Mouse (Mus musculus) cerebellum, adult 11 months (tissue): Measurements from ENCODE around the gene Lrmda.

Source experiments
- DNase-seq: peaks from one replicate; pipeline ENCODE4 v3.0.0; 2022

Lrmda gene

GRCm38 (mm10) chr14:22995184-22995935 lies 975.8 kb downstream of the Lrmda start:
- no peak for DNase-seq

DNA sequence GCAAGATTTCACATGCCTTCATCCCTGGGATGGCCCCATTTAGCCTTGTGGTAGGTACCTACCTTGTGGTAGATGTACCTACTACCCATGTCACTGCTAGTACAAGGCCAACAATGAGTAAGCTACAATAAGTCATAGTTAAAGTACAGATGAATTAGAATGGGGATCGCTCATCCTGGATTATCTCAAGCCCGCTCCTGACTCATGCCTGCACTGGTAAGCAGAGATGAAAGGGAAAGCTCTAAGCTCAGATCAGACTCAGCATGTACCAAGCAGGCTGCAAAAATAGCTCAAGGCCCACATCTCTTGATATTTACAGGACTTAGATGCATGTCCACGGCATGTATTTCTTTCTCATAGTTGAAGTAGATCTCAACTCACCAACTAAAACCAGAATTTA lies 979.4 kb downstream of the Lrmda start:
- no peak for DNase-seq

DNA sequence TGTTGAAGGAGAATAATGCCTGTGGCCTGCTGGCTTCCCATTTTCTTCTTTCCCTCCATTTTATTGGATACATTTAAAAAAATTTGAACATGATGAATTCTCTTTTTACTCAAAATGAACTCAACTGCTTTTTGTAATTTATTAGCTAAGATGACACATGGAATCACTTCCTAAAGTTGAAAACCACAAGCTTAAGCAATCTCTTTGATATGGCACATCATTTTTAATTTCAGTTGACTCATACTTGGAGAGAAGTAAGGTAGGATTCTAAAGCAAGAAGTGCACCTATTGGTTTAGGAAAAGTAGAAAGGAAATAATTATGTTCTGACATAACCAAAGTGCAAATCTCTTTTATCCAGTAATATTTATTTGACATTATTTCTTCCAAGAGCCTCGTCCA lies 992.5 kb downstream of the Lrmda start:
- DNase-seq: no peak

DNA sequence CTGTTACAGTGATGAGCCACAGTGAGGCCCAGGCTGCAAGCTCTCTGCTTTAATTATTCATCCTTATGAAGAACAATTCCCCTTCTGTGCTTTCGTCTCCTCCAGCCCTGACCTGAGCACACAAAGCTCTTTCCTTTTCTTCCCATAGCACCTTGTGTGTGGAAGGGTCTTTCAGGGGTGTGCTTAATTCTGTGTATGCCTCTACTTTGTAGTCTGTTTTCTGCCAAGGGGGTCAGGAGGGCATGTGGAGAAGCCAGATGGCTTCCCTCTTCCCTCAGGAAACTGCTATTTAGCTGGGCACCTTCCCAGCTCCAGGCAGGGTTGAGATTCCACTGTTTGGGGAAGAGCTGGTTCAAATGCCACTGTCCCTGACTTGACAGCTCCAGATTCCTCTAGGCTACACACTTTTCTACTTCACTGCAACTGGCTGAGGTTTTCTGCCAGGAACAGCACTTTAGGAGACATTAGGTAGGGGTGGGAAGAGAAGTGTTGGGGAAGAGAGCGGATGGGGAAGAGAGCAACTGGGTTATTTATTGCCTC lies 995.3 kb downstream of the Lrmda start:
- DNase-seq: peak; percentile 38

DNA sequence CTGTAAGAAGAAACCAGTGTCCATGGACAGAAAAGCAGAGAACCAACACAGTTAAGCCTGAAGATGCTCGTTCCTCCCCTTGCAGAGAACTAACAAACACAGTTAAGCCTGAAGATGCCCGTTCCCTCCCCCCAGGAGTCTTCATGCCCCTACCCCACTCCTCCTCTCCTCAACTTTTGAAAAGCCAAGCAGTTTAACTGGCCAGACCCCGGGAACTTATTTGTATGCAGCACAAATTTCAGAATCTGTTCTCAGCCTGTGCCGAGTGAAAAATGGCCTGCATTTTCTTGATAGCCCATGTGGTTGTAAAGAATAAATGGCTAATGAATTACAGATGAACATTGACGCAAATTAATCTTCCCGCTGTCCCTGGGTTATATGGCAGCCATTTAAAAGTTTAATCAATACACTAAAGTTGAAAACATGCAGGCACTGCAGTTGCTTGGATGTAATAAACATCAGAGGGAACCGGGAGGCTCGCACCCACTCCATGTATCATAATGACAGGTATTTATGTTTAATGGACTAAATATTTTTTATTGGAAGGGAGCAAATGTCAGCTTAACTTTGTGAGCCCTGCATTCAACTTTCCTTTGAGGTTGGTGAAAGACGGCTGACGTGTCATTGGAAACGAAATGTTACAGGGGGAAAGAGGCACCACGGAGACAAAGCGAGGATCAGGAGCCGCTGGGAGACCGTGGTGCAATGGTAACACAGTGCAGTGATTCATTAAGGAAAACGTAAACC lies 996.0 kb downstream of the Lrmda start:
- no peak for DNase-seq

DNA sequence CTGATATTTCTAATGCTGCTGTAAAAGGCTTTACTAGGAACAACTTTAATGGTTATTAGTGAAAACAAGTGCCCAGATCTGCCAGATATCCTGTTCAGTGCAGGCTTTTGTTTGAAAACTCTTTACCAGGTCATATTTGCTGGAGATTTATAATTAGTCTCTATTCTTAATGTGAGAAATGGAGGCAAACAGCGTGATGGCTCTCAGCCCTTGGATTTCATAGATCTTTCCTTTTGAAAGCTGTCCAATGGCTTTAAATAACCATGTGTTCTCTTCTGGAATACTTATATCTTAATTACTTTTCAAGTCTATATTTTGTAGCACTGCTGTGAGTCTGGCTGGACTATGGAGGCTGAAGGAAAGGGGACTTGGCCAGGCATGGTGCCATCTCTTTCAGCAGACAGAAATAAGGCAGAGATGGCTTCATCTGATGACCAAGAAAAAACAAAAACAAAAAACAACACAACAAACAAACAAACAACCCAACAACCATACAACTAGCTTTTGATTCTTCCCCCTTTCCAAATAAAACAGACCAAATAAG lies 996.6 kb downstream of the Lrmda start:
- no peak for DNase-seq

DNA sequence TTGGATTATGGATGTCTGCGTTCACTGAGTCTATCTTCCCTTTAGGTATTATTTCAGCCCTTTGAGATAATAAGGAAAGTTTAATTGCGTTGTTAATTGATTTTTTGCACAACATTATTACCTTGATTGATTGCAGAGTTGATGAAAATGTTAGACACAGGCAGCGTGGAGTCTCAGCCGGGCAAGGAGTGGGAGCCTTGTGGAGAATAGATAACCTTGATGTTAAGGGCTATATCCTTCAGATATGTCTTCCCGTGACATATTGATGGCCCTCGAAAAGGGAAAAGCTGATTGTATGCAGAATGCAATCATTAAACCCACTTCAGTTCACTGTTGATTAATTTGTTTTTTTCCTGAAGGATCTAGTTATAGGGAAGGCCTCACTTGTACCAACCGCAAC lies 1021.5 kb downstream of the Lrmda start:
- DNase-seq: no peak

DNA sequence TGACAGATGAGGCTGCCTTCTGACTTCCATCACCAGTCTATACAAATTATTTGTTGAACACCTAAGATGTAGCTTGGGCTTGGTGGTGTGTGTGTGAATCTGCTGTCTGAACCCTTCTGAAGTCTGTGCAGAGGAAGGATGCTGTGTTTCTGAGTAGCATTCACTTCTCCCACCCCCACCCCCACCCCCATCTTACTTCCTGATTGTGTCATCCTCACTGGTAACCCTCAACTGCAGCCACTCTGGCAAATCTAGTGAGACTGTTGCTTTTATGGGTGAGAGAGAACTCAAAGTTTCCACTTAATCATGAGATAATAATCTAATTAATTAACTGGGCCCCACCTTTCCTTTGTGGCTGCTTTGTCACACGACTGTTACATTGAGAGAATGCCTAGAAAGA lies 1025.8 kb downstream of the Lrmda start:
- no peak for DNase-seq

DNA sequence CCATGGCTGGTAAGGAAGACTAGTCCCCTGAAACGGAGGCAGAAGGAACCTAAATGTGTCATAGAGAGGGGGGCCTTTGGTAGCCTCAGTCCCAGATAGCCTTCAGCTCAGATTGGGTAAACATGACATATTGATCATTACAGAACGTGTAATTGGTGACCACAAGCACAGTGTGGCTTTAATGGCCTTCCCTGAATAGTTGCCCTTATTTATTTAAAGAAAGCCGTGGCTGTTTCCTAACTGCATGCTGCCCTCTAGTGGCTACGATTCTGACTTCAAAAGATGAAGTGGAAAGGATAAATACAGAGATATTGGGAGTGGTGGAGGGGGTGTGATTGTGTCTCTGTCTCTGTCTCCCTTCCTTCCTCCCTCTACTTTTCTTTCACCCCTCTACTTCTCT lies 1026.8 kb downstream of the Lrmda start:
- peak; percentile 27 for DNase-seq

DNA sequence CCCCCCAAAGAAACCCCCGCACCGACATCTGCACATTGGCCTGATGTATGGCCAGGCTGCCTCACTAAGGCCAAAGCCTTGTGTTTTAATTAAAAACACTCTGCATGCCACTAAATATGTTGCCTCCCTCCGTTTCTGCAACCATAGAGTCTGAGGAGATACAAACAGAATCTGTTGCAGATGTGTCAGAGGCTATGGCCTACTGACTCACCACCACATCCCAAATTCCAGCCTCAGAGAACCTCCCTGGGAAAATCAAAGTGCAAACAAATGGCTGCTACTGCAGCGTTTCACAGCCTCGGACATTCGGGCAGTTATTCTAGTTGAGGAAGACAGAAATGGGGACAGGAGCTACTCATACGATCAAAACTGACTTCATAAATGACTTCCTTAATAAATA lies 1031.9 kb downstream of the Lrmda start:
- DNase-seq: no peak

DNA sequence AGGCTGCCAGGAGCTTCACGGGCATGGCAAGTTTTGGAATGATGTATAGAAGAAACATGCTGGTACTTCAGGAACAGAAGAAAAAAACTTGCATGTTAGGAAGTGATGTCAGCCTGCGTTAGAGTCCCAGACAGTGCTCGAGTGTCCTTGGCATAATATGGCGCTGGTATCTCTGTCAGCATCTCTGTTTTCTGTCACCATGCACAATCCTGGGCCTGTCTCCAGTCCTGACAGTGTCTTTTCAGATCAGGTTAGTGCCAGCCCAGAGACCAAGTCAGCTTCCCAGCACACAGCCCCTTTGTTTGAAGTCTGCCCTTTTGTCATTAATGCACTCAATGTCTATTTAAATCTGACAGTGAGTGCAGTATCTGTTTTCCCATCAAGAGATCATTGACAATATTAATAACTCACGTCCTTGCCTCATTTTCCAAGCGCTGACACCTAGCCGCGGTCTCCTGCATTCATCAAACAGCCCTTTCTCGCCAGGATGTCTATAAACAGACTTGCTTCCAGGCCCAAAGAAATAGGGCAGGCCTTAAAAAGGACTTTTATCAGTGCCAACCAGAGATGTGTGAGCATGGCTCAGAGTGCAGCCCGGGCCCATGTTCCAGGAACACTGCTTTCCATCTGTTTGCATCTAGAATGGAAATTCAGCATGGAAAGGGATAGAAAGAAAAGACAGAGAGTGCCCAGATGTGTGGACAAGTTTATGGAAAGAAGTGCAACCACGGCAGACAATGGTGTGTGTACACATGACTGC lies 1033.5 kb downstream of the Lrmda start:
- no peak for DNase-seq

GRCm38 (mm10) chr14:23057228-23057976 lies 1037.9 kb downstream of the Lrmda start:
- DNase-seq: no peak

- no peak for DNase-seq
These were observed 1038.5 kb downstream of the Lrmda start for GRCm38 (mm10) chr14:23057987-23058386.

- no peak for DNase-seq
These were observed 1059.2 kb downstream of the Lrmda start for GRCm38 (mm10) chr14:23078719-23079118.

DNA sequence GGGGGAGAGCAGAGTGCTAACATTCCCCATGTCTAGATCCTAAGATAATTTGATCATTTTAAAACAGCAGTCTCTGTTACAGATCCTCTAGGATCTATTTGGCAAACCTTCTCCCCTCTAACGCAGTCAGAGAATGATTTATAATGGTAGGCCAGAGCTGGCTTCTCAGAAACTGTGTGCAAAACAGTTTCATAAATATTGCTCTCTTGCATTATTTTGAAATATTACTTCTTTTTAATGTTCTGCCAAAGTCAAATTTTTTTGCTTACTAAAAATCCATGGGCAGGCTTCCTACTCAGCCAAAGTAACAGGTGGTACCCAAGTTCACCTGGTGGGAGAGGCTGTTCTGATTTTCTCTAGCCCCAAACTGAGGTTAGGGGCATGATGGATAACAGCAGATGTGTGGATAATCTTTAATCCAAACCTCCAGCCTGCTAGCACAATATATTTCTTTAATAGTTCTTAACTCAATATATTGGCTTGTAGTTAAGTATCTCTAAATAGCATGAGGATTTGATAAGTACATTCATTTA lies 1064.8 kb downstream of the Lrmda start:
- DNase-seq: no peak

GRCm38 (mm10) chr14:23084797-23085196 lies 1065.3 kb downstream of the Lrmda start:
- no peak for DNase-seq

DNA sequence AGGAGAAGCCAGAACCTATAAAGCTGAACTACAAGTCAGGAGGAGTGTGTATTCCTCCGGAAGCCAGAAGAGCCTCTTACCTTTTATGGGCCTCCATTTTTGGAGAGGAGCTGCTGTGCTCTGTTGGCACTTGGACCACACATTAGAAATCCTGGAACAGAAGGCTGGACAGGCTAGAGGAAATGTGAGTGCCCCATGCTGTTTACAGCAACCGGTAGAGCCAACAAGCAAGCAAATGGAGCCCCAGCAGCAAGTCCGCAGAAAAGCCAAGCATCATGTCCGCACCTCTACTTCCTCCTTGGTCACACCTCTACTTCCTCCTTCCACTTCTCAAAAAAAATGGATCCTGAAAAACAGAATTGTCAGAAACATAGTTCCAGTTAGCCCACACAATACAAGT lies 1073.8 kb downstream of the Lrmda start:
- DNase-seq: peak; percentile 43

DNA sequence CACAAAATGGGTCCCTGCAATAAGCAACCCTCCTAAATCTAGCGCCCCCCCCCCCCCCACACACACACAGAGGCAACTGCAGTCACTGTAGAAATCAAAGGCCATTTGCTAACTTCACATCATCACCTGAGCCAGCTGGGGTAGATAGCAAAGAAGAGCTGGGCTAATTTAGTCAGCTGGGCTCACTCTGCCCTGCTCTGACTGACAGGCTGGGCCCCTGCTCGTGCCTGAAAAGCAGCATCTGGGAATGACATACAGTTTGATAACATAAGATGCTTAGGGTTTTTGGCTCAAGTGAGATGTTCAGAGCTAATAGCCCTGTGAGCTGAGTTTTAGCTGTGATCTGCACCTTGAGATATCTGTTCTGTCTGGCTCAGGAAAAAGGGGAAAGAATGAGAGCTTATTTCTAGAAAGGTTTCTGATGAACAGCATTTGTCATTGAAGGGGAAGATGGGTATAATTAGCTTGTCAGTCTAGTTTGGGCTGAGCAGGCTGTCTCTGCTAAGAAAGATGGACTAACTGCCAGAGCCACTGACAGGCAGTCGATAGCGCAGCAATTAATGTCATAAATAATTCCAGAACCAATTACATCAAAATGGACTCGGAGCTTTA lies 1075.1 kb downstream of the Lrmda start:
- DNase-seq: no peak

DNA sequence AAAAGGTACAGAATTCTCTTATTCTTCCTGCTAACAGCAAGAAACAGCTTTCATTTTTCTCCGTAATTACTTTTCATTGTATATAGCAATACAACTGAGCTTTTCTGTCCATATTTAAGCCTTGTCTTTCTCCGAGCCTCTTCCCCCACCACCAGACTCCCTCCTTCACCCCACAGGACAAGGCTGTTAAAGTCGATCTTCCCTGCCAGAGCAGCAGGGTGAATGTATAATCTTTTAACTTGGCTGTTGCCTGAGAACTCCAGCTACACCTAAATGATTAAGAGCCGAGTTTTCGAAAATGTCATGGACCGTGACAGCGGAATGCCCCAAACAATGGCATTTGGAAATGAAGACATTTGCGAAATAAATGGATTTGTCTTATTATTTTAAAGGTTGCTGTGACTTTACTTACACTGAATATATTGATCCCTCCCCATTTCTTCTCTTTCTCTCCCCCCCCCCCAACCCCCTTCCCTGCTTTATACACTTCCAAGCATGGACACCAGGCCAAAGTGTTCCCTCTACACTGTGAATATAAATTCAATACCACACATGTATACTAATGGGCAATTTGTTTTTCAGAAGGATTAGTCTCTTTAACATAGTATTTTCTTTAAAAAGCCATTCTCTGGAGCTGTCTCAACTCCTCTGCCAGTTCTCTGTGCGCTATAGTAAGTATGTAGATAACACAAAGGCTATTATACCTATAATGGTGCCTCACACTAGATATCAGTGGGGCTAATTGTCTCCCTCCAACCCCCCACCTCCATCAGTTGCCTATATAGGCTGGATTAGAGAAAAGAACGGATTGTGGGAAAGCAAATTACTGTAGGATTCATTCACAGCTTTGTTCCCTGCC lies 1075.9 kb downstream of the Lrmda start:
- no peak for DNase-seq

GRCm38 (mm10) chr14:23096017-23096336 lies 1076.5 kb downstream of the Lrmda start:
- no peak for DNase-seq

DNA sequence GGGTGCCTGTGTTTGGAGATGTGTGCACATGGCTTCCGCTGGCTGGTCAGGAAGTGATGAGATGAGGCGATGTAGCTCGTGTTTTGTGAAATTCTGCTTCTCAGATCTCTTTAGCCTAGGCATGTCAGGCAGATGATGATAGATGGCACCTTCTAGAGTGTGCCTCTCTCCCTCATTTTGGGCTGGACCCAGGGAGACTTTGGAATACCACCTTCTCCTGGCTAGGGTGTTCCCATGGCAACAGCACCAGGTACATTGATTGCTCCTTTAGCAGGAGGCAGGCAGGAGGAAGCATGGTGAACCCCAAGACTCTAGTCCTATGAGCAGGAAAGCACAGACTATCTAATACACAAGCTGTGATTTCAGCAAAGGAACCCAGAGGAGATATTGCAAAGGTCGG lies 1076.9 kb downstream of the Lrmda start:
- DNase-seq: no peak
